In genomic region chr17:69769002-69769421, GRCm38 (mm10) we compare ENCODE assay signal across 12 mouse cellular contexts.
DNase-seq lines count a peak whose midpoint lies in the region; ATAC-seq lines count a peak whose summit lies in the region.
"Had no signal": no experiment of that assay in that cellular context is flagged by ENCODE, and none has a peak within 500 bp of the region (broad histone marks: within the 10 kb centered on the region; RNA-seq: fewer than 3 reads in every experiment).

No protein-coding gene starts in this region.

- no peaks in the 10 kb centered on the region for H3K36me3 ChIP-seq in hindbrain, embryonic 12.5 days
- H3K36me3 ChIP-seq in hindbrain, embryonic 13.5 days, result no peaks in the 10 kb centered on the region
- H3K36me3 ChIP-seq in heart, embryonic 10.5 days, result no peaks in the 10 kb centered on the region
- H3K36me3 ChIP-seq: embryonic facial prominence, embryonic 13.5 days had no signal

- 0 out of 2 replicates have a peak, but pooled peaks have one; percentile 43 for ATAC-seq in hindbrain, embryonic 12.5 days (ENCODE audit: low FRiP score)
- no peak for ATAC-seq in hindbrain, embryonic 13.5 days (ENCODE audit: low FRiP score)

- 69% methylated on average over 8 of the region's 8 CpGs for WGBS in hindbrain, embryonic 12.5 days
- 65% methylated on average over 8 of the region's 8 CpGs for WGBS in hindbrain, embryonic 13.5 days
- 81% methylated on average over 8 of the region's 8 CpGs for WGBS in heart, embryonic 10.5 days

- H3K4me3 ChIP-seq in hindbrain, embryonic 12.5 days, result no peak overlapping the region
- no peak overlapping the region for H3K4me3 ChIP-seq in hindbrain, embryonic 13.5 days
- no peak overlapping the region for H3K4me3 ChIP-seq in heart, embryonic 10.5 days
- H3K4me3 ChIP-seq: embryonic facial prominence, embryonic 13.5 days had no signal

- H3K27ac ChIP-seq in hindbrain, embryonic 12.5 days, result no peak overlapping the region
- no peak overlapping the region for H3K27ac ChIP-seq in hindbrain, embryonic 13.5 days
- no peak overlapping the region for H3K27ac ChIP-seq in heart, embryonic 10.5 days
- H3K27ac ChIP-seq: embryonic facial prominence, embryonic 13.5 days had no signal

- DNase-seq in frontal cortex, postnatal 10 days (ENCODE audit: low spot score in 2 of 2), result peak; percentile 21 to 27
- DNase-seq in left cerebral cortex, adult 8-10 months (ENCODE audit: low spot score in 2 of 2), result peak; percentile 18 to 58
- peak; percentile 43 to 76 for DNase-seq in right cerebral cortex, postnatal 36 days (ENCODE audit: low spot score in 2 of 2)
- DNase-seq in heart, embryonic 10.5 days (ENCODE audit: low spot score), result no peak
- no peak for DNase-seq in kidney, postnatal 4 days
- DNase-seq in adrenal gland, postnatal 4 days (ENCODE audit: low spot score in 2 of 2), result no peak
- DNase-seq: lung, adult 2 months had no signal

- H3K27me3 ChIP-seq in hindbrain, embryonic 12.5 days, result no peaks in the 10 kb centered on the region
- no peaks in the 10 kb centered on the region for H3K27me3 ChIP-seq in hindbrain, embryonic 13.5 days
- no peaks in the 10 kb centered on the region for H3K27me3 ChIP-seq in heart, embryonic 10.5 days (ENCODE audit: insufficient read depth, poor library complexity, severe bottlenecking)
- H3K27me3 ChIP-seq: CH12.LX; embryonic facial prominence, embryonic 13.5 days had no signal

- H3K4me1 ChIP-seq in hindbrain, embryonic 12.5 days, result no peaks in the 10 kb centered on the region
- H3K4me1 ChIP-seq in hindbrain, embryonic 13.5 days (replicated peaks), result 0 out of 2 replicates have a peak, but pooled peaks cover 5% of the 10 kb centered on the region
- no peaks in the 10 kb centered on the region for H3K4me1 ChIP-seq in heart, embryonic 10.5 days
- H3K4me1 ChIP-seq: embryonic facial prominence, embryonic 13.5 days had no signal

- H3K4me2 ChIP-seq in hindbrain, embryonic 12.5 days (replicated peaks), result no peak overlapping the region
- no peak overlapping the region for H3K4me2 ChIP-seq in hindbrain, embryonic 13.5 days
- H3K4me2 ChIP-seq: embryonic facial prominence, embryonic 13.5 days; heart, embryonic 11.5 days had no signal

- no peaks in the 10 kb centered on the region for H3K9me3 ChIP-seq in hindbrain, embryonic 12.5 days (replicated peaks)
- no peaks in the 10 kb centered on the region for H3K9me3 ChIP-seq in hindbrain, embryonic 13.5 days
- no peaks in the 10 kb centered on the region for H3K9me3 ChIP-seq in heart, embryonic 10.5 days
- H3K9me3 ChIP-seq: embryonic facial prominence, embryonic 13.5 days had no signal

- no peak overlapping the region for H3K9ac ChIP-seq in hindbrain, embryonic 12.5 days
- no peak overlapping the region for H3K9ac ChIP-seq in hindbrain, embryonic 13.5 days
- H3K9ac ChIP-seq: embryonic facial prominence, embryonic 13.5 days had no signal

Comparison
In these comparisons a context has a peak if more than half of its experiments do, and no peak if none do; other contexts are left out.
1. DNase-seq: peak in frontal cortex, postnatal 10 days (2 of 2), left cerebral cortex, adult 8-10 months (2 of 2) and right cerebral cortex, postnatal 36 days (2 of 2); none in heart, embryonic 10.5 days (single experiment), kidney, postnatal 4 days (0 of 2) and adrenal gland, postnatal 4 days (0 of 2).